Mouse (Mus musculus) cortical plate, adult 2 months (tissue): ENCODE results near the gene Dedd. TPM values are rescaled to one million over a fixed set of nuclear protein-coding genes. Genes with fewer than 3 reads are reported as not detected.

Experiments
- H3K27ac ChIP-seq: fragments of 200-500 bp; 2 replicates; pipeline ENCODE4 v1.5.1; 2012; ENCODE audit warnings: low read length, control low read depth, inconsistent platforms; ENCODE audit not compliant: insufficient read depth
- H3K4me1 ChIP-seq: fragments of 200-500 bp; 2 replicates; pipeline ENCODE4 v1.6.1; 2011; ENCODE audit warnings: low read length; ENCODE audit not compliant: control insufficient read depth, insufficient read depth
- H3K4me3 ChIP-seq: fragments of 200-500 bp; 2 replicates; pipeline ENCODE4 v1.5.1; 2011; ENCODE audit warnings: mild to moderate bottlenecking, low read length, control low read depth; ENCODE audit not compliant: insufficient read depth
- CTCF ChIP-seq: fragments of 200-500 bp; IDR thresholded peaks from 2 replicates; pipeline ENCODE4 v1.5.1; 2011; ENCODE audit warnings: mild to moderate bottlenecking, control low read depth, low read length; ENCODE audit not compliant: insufficient read depth; ENCODE audit errors: extremely low read depth
- POLR2A ChIP-seq: fragments of 200-500 bp; IDR thresholded peaks from 2 replicates; pipeline ENCODE4 v1.6.1; 2011; ENCODE audit warnings: mild to moderate bottlenecking, low read length, control low read depth; ENCODE audit not compliant: insufficient read depth; ENCODE audit errors: extremely low read depth
- polyA plus RNA-seq: library from polyadenylated mRNA; depleted of rRNA; stranded (reverse); fragments of >200 nt; gene quantifications from 2 replicates; pipeline ENCODE4 v1.2.3, GENCODE M21; 2012; rRNA removed

Dedd gene
- polyA plus RNA-seq, 1 experiment = 50.2 TPM

GRCm38 (mm10) chr1:171390101-171390500 lies 61.2 kb downstream of the Dedd start:
- Histone ChIP-seq H3K27ac (no peak overlapping the region), H3K4me3 (no peak overlapping the region), H3K4me1 (no peaks in the 10 kb centered on the region)
- TF ChIP-seq CTCF (no peak), POLR2A (no peak)

Other genes starting within 250 kb of the Dedd start
- 2.7 and 4.5 TPM in 2 replicates for gene Cfap126, start 215.2 kb upstream of the Dedd start, polyA plus RNA-seq
- gene Sdhc, start 178.5 kb upstream of the Dedd start, polyA plus RNA-seq = 219 and 242 TPM in 2 replicates
- 0.13 and 0.19 TPM in 2 replicates for gene Mpz, start 178.4 kb upstream of the Dedd start, polyA plus RNA-seq
- 109 and 168 TPM in 2 replicates for gene Pcp4l1, start 132.9 kb upstream of the Dedd start, polyA plus RNA-seq
- gene Nr1i3, start 115.2 kb upstream of the Dedd start, polyA plus RNA-seq = 0.11 and 0.15 TPM in 2 replicates
- gene Tomm40l, start 106.6 kb upstream of the Dedd start, polyA plus RNA-seq = 82.2 and 94.6 TPM in 2 replicates
- gene Apoa2, start 104.1 kb upstream of the Dedd start, polyA plus RNA-seq = 2.8 and 3.0 TPM in 2 replicates
- 35.9 and 40.7 TPM in 2 replicates for gene Fcer1g, start 94.8 kb upstream of the Dedd start, polyA plus RNA-seq
- gene Adamts4, start 78.7 kb upstream of the Dedd start, polyA plus RNA-seq = 14.4 and 20.1 TPM in 2 replicates
- 202 and 215 TPM in 2 replicates for gene Ndufs2, start 77.8 kb upstream of the Dedd start, polyA plus RNA-seq
- 73.7 and 74.1 TPM in 2 replicates for gene B4galt3, start 58.8 kb upstream of the Dedd start, polyA plus RNA-seq
- 72.1 and 76.9 TPM in 2 replicates for gene Ppox, start 48.0 kb upstream of the Dedd start, polyA plus RNA-seq
- 70.2 TPM in 2 replicates for gene Usp21, start 41.2 kb upstream of the Dedd start, polyA plus RNA-seq
- 93.9 and 98.8 TPM in 2 replicates for gene Ufc1, start 34.1 kb upstream of the Dedd start, polyA plus RNA-seq
- gene Nit1, start 16.5 kb downstream of the Dedd start, polyA plus RNA-seq = 71.3 and 77.3 TPM in 2 replicates
- 138 and 141 TPM in 2 replicates for gene Pfdn2, start 16.5 kb downstream of the Dedd start, polyA plus RNA-seq
- gene Klhdc9, start 31.7 kb downstream of the Dedd start, polyA plus RNA-seq = 8.8 and 10.4 TPM in 2 replicates
- 3.2 and 3.8 TPM in 2 replicates for gene Nectin4, start 41.0 kb downstream of the Dedd start, polyA plus RNA-seq
- gene Arhgap30, start 59.8 kb downstream of the Dedd start, polyA plus RNA-seq = 1.6 and 2.1 TPM in 2 replicates
- 99.2 and 102 TPM in 2 replicates for gene Usf1, start 82.2 kb downstream of the Dedd start, polyA plus RNA-seq
- gene Tstd1, start 89.7 kb downstream of the Dedd start, polyA plus RNA-seq = 2.1 TPM in 2 replicates
- 8.0 and 9.0 TPM in 2 replicates for gene F11r, start 108.4 kb downstream of the Dedd start, polyA plus RNA-seq
- gene Alyref2, start 174.3 kb downstream of the Dedd start, polyA plus RNA-seq = 5.4 and 7.9 TPM in 2 replicates
- gene Itln1, start 206.1 kb downstream of the Dedd start, polyA plus RNA-seq = not detected in 2 replicates
- gene Cd244a, start 230.0 kb downstream of the Dedd start, polyA plus RNA-seq = 0.06 TPM in 1 of 2 replicates, not detected in the other